Mouse (Mus musculus): Measurements from ENCODE around the gene Arpc2.
A peak's percentile ranks its signal among the peaks of the same experiment; 100 is the strongest.

Gene Arpc2

GRCm38 (mm10) chr1:74285212-74286010 is 49.5 kb downstream of the Arpc2 start:
- TF ChIP-seq GATA4 (IDR thresholded peaks at IDR 0.05; ENCODE audit: insufficient replicate concordance, low read length): no peak

- no peak for TF ChIP-seq GATA4 (IDR thresholded peaks at IDR 0.05; ENCODE audit: insufficient replicate concordance, low read length)
Measured at GRCm38 (mm10) chr1:74288327-74288726, 52.4 kb downstream of the Arpc2 start.

GRCm38 (mm10) chr1:74289248-74289647 is 53.4 kb downstream of the Arpc2 start:
- peak; percentile 31; the same call in 1 of the 2 replicates for TF ChIP-seq GATA4 (IDR thresholded peaks at IDR 0.05; ENCODE audit: insufficient replicate concordance, low read length)

- no peak for TF ChIP-seq GATA4 (IDR thresholded peaks at IDR 0.05; ENCODE audit: insufficient replicate concordance, low read length)
Measured at GRCm38 (mm10) chr1:74289740-74290139, 53.9 kb downstream of the Arpc2 start.

- TF ChIP-seq GATA4 (IDR thresholded peaks at IDR 0.05; ENCODE audit: insufficient replicate concordance, low read length): no peak
Measured at GRCm38 (mm10) chr1:74290141-74290540, 54.3 kb downstream of the Arpc2 start.

GRCm38 (mm10) chr1:74292331-74293020 is 56.6 kb downstream of the Arpc2 start:
- TF ChIP-seq GATA4 (IDR thresholded peaks at IDR 0.05; ENCODE audit: insufficient replicate concordance, low read length): no peak

GRCm38 (mm10) chr1:74293306-74293960 is 57.5 kb downstream of the Arpc2 start:
- no peak for TF ChIP-seq GATA4 (IDR thresholded peaks at IDR 0.05; ENCODE audit: insufficient replicate concordance, low read length)

GRCm38 (mm10) chr1:74294090-74294643 is 58.3 kb downstream of the Arpc2 start:
- TF ChIP-seq GATA4 (IDR thresholded peaks at IDR 0.05; ENCODE audit: insufficient replicate concordance, low read length): no peak

- no peak for TF ChIP-seq GATA4 (IDR thresholded peaks at IDR 0.05; ENCODE audit: insufficient replicate concordance, low read length)
Measured at GRCm38 (mm10) chr1:74294733-74295455, 59.0 kb downstream of the Arpc2 start.

- peak; percentile 39; the same call in 1 of the 2 replicates for TF ChIP-seq GATA4 (IDR thresholded peaks at IDR 0.05; ENCODE audit: insufficient replicate concordance, low read length)
Measured at GRCm38 (mm10) chr1:74295456-74296171, 59.7 kb downstream of the Arpc2 start.

- TF ChIP-seq GATA4 (IDR thresholded peaks at IDR 0.05; ENCODE audit: insufficient replicate concordance, low read length): no peak
Measured at GRCm38 (mm10) chr1:74296477-74296876, 60.6 kb downstream of the Arpc2 start.

GRCm38 (mm10) chr1:74297269-74297668 is 61.4 kb downstream of the Arpc2 start:
- no peak for TF ChIP-seq GATA4 (IDR thresholded peaks at IDR 0.05; ENCODE audit: insufficient replicate concordance, low read length)

- no peak for TF ChIP-seq GATA4 (IDR thresholded peaks at IDR 0.05; ENCODE audit: insufficient replicate concordance, low read length)
Measured at GRCm38 (mm10) chr1:74298157-74298750, 62.4 kb downstream of the Arpc2 start.

GRCm38 (mm10) chr1:74298996-74299395 is 63.1 kb downstream of the Arpc2 start:
- no peak for TF ChIP-seq GATA4 (IDR thresholded peaks at IDR 0.05; ENCODE audit: insufficient replicate concordance, low read length)
